Mouse (Mus musculus) urinary bladder, postnatal 36 days (tissue): ENCODE results near the gene Coro7.

ENCODE experiments used
- DNase-seq, 2 experiments: peaks; one replicate each; pipeline ENCODE4 v3.0.0; 2022; ENCODE audit warnings: low spot score in 2 of 2, mixed read lengths in 1 of 2

Gene Coro7

DNA sequence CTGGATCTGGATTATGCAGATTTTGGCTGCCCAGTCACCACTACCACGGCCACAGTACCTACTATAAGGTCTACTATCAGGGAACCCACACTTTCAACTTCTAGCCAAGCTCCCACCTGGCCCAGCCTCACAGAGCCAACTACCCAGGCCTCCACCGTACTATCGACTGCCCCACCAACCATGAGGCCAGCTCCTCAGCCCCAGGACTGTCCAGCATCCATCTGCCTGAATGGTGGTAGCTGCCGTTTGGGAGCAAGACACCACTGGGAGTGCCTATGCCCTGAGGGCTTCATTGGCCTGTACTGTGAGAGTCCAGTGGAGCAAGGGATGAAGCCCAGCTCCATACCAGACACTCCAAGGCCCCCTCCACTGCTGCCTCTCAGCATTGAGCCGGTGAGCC lies 30.4 kb downstream of the Coro7 start:
- no peak for DNase-seq

DNA sequence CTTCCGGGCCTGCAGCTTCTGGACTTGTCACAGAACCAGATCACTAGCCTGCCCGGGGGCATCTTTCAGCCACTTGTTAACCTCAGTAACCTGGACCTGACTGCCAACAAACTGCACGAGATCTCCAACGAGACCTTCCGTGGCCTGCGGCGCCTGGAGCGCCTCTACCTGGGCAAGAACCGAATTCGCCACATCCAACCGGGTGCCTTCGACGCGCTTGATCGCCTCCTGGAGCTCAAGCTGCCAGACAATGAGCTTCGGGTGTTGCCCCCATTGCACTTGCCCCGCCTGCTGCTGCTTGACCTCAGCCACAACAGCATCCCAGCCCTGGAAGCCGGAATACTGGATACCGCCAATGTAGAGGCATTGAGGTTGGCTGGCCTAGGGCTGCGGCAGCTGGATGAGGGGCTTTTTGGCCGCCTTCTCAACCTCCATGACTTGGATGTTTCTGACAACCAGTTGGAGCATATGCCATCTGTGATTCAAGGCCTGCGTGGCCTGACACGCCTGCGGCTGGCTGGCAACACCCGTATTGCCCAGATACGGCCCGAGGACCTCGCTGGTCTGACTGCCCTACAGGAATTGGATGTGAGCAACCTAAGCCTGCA lies 31.1 kb downstream of the Coro7 start:
- DNase-seq = no peak

DNA sequence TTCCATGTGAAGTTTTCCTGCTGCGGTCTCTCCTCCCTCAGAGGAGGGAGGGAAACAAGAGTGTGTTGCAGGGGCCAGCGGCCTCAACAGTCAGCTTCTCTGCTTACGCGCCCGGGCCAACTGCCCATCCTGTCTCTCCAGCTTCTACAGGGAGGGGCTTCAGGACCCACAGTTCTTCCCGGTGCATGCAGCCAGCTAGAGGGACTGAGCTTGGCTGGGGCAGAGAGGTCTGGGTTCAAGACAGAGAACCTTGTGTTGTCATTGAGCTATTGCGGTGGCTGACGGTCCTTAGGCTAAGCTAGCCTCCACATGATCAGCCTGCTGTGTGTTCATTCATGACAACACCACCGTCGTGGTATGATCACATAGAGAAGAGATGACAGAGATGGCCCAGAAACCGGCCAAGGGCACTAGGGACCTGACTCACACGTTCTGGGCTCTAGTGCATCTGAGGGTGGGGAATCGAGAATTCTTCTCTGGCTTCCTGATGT lies 31.9 kb downstream of the Coro7 start:
- DNase-seq = no peak

DNA sequence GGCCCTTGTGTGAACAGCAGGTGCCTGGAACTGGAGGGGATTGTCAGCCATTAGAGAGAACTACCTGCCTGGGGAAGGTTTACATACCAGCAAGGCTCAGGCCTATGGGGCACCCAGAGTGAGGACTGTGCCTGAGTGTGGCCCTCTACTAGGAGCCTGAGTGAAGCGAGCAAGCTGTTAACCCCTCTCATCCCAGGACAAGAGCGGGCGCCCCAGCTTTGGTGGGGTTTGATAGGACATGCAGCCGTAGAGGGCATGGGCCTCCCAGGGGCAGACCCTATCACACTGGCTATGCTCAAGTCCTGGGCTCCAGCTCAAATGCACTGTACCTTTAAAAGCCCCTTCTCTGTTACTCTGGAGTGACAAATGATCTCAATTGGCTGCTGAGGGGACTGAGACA lies 32.7 kb downstream of the Coro7 start:
- DNase-seq = no peak

DNA sequence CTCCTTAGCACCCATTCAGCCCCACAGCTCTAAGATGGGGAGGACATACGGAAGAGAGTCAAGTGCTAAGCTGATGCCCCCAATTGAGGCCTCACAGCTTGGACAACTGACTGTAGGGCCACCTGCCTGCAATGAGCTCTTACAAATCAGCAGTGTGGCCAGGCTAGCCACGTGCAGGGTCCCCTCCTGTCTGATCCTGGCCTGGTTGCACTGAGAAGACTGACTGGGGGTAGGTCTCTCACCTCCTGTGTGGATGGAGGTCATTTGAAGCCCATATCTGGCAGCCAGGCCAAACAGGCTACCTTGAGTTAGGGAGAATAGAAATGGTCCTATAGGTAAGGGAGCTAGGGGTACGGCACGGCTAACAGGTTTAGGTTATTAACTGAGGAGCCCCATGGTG lies 33.7 kb downstream of the Coro7 start:
- DNase-seq = no peak

DNA sequence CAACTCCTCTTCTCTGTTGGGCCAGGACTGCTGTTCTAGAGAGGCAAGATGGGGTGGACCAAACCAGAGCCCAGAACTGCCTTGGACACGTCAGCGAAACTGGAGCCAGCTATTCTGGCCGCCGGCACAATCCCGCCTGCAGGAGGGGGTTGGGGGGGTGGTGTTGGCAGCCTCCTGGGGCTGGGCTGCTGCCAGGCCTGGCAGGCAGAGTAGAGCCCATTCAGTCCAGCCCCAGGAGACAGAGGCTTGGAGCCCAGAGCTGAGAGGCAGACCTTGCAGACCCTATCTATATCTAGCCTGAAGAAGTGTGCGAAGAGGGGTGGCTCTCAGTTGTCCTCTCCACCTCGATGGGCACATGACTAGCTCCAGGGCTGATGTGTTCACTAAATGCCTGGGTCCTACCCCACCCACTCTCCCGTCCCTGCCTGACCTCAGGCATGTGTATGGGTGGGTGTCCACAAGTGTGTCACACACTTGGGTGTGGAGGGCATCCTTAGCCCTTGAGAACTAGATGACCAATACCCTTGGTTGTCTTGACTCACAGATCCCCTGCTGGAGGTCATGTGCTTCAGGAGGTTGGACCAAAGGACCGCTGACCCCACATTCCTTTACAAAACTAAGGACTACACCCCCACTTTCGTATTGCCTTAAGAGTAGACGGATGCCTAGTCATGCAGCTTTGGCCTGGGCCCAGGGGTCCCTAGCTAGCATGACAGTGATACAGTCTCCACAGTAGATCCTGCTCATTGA lies 35.7 kb downstream of the Coro7 start:
- peak; percentile 60 to 82 for DNase-seq

DNA sequence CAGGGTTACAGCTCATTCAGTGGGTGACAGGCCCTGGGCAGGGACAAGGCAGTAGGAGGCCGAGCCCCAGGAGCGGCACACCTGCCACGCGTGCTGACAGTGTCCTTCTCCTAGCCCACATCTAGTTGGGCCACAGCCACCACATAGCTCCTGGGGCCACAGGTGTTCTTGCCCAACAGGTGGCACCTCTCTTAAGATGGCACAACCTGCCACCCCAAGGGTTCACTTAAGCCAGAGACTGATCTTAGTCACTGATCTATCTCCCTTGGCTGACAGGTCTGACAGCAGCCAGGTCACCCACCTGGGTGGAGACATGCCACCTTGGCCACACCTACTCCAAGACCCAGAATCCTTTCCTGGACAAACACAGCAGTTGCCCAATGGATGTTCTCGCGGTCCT lies 36.6 kb downstream of the Coro7 start:
- DNase-seq = no peak

DNA sequence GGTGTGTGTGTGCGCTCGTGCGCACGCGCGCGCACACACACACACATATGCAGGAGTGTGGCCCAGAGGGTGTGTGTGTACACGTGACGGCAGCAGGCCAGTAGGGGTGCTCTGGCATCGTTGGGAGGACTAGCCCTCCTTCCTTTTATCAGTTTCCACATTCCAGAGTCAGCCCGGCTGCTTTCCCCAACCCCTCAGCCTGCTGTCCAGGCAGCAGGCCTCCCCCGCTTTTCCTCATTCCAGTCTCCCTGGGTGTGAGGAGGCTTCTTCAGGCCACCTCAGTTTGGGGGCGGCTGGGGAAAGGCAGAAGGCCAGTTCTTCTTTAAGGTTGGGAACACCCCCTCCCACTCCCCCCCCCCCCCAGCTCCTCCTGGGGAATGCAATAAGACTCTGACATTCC lies 37.4 kb downstream of the Coro7 start:
- peak; percentile 50 to 68 for DNase-seq

DNA sequence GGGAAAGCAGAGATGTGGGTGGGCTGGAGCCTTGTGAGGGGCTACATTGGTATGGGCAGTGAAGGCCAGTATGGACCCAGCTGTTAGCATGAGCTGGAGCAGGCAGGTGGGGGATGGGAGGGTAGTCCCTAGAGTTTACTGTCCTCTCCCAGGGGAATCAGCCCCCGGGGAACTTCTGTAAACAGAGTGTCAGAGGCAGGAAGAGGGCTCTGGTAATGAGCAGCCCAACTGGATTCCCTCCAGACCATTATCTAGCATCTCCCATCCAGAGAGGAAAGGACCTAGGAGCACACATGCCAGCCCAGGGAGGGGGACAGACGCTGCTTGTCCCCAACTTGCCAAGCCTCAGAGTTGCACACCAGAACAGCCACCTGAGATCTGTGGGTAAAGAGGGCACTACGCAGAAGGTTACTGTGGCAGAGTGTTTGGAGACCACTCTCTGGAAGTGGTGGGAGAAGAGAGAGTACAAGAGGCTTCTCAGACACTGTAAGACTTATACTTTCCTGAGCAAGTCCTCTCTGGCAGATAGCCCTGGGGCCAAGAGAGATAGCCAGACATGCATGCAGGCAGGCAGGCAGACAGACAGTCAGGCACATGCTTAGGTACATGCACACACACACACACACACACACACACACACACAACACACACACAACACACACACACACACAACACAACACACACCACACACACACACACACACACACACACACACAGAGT lies 38.3 kb downstream of the Coro7 start:
- no peak for DNase-seq

DNA sequence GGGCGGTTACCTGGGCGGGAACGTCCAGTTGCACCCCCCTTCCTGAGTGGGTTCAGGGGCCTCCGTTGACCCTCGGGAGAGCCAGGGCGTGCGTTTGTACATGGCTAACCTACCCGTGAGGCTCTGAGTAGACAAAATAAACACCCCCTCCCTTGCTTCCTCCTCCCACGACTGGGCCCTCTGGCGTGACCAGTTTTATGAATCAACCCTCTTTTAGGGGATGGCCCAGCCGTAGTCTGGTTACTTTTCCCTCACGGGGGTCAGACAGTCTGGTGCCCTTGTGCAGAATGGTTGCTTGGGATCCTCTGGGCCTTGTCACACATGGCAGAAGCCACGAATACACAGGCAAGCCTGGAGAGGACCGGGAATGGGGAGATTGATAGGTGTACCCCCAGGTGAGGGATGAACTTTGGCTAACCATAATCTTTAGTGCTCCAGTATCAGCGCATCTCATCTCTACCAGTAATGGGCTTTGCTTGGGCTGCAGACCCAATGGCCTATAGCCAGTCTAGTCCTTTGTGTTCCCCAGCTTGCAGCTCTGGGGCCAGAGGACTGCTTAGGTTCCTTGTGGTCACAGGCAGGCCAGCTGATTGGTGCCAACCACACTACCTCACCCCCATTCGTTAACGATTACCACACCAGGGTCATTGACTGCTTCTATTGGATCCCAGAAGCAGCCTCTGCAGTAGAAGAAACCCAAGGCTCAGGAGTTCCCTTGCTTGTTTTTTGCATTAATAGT lies 39.1 kb downstream of the Coro7 start:
- peak in 1 of 2 experiments; percentile 53 for DNase-seq

DNA sequence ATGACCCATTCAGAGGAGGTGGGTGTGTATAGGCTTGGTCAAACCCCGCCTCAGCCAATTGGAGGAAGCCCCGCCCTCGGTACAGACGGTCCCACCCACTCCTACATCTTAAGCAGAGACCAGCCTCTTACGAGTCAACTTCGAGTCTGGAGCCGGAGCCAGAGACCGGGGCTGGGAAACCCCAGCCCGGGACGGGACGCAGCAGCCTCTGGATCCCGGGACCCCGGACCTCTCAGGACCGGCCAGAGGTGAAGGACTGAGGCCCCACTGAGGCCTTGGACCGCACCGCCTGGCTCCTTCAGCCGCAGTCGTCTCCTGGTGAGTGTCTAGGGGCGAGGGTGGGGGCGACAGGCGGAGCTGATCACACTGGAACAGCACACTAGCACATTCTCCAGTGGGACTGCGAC lies 39.7 kb downstream of the Coro7 start, which contains the start of the genes Vasn and Dnaja3:
Gene Vasn (plus strand): TSS at position 111 of the 407 bp plus-strand sequence.
Gene Dnaja3 (plus strand): TSS at position 159 of the 407 bp plus-strand sequence.
- peak; percentile 83 to 91 for DNase-seq

DNA sequence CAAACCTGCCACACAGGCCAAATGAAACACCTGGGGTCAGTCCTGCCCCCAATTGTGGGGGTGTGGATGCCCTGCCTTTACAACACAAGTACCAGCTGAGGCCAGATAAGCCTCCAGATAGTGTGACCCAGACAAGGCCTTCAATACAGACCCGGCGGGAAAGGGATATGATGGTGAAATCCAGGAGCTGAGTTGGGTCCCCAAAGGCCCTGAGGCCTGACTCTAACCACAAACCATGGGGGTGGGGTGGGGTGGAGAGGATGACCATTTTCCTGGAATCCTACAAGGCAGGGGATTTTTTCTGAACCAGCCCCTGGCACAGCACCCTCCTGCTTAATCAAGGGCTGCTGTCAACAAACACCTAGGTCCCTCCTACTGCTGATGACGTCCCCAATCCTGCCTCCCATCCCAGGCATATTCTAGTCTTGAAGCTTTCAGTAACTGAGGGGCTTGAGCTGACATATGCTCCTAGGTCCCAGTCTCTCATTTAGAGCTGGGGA lies 40.6 kb downstream of the Coro7 start:
- DNase-seq = no peak

DNA sequence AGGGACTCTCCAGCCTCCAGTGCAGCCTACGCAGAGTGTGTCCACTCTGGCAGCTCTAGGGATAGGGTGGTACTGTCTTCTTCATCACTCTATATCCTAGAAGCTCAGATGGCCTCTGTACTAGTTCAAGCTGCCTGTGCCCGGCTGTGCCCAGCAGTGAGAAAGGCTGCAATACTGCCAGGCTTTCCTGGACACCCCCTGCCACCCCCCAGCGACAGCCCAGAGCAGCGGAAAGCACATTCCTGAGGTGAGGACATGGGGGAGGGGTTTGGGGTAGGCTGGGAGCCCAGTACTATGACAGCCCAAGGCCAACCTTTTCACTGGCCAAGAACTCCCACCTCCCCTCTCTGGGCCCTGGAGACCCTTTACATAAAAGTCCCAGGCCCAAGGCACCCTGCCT lies 43.8 kb downstream of the Coro7 start:
- DNase-seq = no peak

DNA sequence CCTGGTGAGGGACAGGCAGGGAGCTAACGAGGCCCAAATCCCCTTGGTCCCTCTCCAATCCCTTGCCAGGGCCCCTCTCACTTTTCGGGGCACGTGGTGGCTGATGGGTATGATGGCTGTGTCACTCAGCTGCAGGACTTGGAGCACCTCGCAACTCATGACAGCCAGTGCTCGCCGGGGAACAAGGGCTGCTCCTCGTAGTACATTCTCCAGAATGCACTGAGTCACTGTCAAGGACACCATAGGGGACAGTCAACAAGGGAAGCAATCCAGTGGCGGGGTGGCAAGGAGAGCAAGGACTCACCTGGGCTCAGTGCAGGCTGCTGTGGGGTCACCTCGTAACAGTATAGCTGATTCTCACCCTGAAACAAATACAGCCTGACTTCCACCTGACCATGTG lies 44.9 kb downstream of the Coro7 start:
- DNase-seq = no peak

DNA sequence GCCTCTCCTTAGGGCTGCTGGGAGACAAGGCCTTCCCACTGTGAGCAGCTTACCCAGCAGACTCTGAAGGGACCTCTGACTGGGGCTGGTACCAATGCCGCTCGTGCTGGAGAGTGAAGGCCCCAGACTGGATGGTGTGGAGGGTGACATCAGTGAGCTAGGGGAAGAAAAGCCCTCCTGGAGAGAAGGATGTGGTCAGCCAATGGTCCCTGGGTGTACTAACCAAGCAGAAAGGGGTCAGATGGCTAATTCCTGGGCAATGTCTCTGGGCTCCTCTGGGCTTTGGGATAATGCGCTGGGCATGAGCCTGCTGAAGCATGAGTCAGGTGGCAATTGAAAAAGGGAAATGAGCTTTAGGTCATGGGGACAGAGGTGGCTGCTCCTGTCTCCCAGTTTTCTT lies 45.9 kb downstream of the Coro7 start:
- no peak for DNase-seq

DNA sequence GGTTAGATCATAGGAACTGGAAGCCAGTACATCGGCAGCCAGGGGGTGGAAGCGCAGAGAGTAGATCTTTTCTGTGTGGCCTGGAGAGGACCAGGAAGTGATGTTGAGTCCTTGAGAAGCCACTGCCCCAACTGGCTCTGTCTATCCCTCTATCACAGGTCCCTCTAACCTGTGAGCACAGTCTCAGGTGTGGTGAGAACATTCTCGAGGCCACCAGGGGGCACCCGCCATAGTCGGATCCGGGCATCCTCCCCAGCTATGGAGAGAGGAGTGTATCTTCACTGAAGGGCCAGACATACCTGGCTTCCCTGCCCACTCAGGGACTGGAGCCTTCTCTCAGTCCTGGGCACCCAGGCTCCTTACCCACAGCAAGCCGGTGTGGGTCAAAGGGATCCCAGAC lies 47.5 kb downstream of the Coro7 start:
- no peak for DNase-seq

DNA sequence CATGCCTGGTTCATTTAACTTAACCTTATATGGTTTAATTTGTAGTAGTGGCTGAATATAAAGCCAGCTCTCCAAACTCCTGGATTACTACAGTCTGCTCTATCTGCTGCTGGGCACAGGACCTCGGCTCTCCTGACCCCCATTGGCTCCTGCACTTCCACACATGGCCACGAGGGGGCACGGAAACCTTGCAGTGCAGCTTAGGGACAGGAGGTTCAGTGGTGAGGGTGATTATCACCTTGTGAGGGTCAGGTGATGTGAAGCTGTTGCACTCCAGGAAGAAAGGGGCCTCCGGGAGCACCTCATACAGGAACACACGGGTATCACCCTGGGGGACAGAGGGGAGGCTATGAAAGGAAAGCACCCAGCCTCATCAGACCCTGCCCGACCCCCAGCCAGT lies 49.6 kb downstream of the Coro7 start:
- DNase-seq = peak; percentile 72 to 82

DNA sequence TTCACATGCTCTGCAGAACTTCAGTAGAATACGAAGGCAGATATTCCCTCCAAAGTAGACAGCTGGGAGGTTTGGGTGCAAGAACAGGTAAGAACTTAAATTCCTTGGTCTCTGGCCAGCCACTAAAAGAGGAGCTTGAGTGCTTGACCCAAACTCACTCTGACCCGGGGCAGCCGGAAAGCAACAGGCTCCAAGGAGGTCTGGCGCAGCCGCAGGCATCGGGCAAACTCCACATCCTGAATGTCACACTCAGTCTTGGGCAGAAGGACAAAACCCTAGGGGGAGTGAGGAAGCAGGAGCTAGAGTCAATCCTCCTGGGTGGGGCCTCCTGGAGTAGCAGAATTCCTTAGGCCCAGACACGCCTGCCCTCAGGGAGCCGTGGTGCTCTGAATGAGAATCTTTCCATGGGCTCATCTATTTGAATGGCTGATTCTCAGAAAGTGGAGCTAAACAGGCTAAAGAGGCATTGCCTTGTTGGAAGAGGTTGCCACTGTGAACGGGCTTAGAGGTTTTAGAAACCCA lies 50.6 kb downstream of the Coro7 start:
- DNase-seq = no peak

DNA sequence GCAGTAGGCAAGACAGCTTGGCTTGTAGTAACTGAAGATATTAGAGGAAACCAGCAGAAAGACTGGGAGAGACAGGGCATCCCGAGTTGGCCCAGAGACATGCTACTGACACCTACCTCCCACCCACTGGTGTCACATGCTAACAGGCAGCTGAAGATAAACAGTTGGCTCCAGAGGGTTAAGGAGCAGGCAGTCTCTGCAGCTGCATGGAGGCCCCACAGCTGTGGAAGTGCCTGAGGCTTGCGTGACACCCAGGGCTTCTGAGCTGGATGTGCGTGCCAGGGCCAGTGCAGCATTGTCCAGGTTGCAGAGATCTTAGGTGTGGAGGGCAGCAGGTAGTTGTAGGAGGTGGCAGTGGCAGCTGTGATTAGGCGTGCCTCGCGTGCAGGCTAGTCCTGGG lies 52.5 kb downstream of the Coro7 start:
- DNase-seq = no peak

DNA sequence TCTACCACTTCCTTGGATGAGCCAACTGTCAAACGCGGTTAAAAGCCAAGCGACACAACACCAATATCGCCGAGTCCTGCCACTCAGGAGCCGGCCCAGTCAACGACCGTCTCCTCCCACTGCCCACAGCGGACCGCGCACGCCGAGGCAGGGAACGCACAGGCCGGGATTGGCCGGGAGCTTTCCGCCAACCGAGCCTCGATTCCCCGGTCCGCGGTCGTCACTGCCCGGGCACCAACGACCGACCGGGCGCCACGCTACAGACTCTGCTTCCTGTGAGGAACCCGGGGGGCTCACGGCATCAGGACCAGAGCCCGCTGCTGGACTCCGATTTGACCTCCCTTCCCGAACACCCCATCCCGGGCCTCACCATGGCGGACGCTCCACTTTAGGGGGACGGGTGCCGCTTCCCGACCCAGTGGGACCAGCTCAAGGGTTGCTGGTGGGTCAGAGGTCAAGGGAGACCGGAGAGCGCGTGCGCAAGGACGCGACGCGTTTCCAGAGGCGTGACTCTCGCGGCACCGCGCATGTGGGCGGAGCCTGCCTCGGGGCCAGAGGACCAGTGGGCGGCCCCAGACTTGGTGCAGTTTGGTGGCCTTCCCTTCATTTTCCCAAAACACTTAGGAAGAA lies 55.0 kb downstream of the Coro7 start, which contains the start of gene Pam16:
Gene Pam16 (minus strand): TSS at position 508 of the 630 bp plus-strand sequence.
- DNase-seq = peak; percentile 86 to 92

DNA sequence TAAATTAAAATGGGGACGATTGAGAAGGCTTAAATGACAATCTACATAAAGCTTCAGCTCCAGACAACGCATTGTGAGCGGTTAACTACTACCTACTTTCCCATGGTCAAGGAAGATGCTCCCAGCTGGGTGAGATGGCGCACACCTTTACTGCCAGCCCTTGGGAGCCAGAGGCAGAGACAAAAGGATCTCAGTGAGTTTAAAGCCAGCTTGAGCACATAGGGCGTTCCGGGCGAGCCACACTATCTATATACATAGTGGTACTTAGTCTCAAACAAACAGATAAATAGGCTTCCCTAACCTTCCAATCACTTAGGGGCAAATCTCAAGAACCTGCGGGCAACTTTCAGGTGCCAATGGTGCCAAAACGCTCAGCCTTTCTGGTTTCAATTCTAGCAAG lies 55.5 kb downstream of the Coro7 start:
- no peak for DNase-seq
